Mouse (Mus musculus): ENCODE measurements at regions not wholly inside any gene's neighbourhood (a gene's known extent, or its start where the extent isn't known, plus 50 kb on each side); places are given as distances from the start of the nearest gene placed in this dataset.
"Not testable (repeated sequence)": the region's sequence is repeated elsewhere in the genome, so short reads cannot be mapped to it uniquely, and the experiment has no call there.

DNA sequence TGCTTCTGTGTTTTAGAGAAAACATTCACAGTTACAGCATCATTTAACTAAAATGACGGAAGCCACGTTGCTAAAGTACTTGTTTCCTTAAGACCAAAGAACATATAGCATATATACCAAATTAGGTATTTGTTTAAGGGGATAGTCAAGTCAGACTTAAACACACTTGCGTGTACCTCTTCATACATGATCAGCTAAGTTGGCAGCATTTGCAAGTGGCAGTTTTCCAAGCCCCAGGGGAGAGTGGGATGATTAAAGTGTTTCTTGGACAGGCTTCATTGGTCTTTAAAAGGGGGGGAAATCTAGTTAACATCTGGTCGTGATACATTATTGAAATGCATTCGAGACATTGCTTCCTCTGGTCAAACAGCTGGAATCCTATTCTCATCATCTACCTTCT lies 120.7 kb upstream of the Diaph3 start:
- Histone ChIP-seq H3K36me3 (replicated peaks) (no peaks in the 10 kb centered on the region), H3K27me3 (ENCODE audit: insufficient read depth, low read length) (peaks cover 5% of the 10 kb centered on the region; the same call in 1 of the 2 replicates), H3K9me3 (replicated peaks) (no peaks in the 10 kb centered on the region; the same call in 1 of the 2 replicates), H3K4me1 (ENCODE audit: insufficient read depth, low read depth, low read length) (peaks cover 5% of the 10 kb centered on the region; the same call in 1 of the 2 replicates), H3K4me3 (ENCODE audit: low read depth, low read length) (no peak overlapping the region)
- TF ChIP-seq GATA1 (IDR thresholded peaks at IDR 0.05; ENCODE audit: borderline replicate concordance, low read length): no peak
- TF ChIP-seq CTCF (IDR thresholded peaks at IDR 0.05; ENCODE audit: low read depth, low read length): no peak
- TF ChIP-seq TAL1 (conservative IDR thresholded peaks at IDR 0.05; ENCODE audit: low read depth, low read length): no peak
- TF ChIP-seq POLR2AphosphoS5 (IDR thresholded peaks at IDR 0.05; ENCODE audit: insufficient replicate concordance, low read depth, low read length): no peak
- TF ChIP-seq GATA2 (IDR thresholded peaks at IDR 0.05; ENCODE audit: borderline replicate concordance, low read depth, low read length): no peak
- no peak for ATAC-seq (ENCODE audit: extremely low read depth, insufficient number of reproducible peaks, low FRiP score, poor library complexity, severe bottlenecking)
- DNase-seq (ENCODE audit: low spot score): no peak

DNA sequence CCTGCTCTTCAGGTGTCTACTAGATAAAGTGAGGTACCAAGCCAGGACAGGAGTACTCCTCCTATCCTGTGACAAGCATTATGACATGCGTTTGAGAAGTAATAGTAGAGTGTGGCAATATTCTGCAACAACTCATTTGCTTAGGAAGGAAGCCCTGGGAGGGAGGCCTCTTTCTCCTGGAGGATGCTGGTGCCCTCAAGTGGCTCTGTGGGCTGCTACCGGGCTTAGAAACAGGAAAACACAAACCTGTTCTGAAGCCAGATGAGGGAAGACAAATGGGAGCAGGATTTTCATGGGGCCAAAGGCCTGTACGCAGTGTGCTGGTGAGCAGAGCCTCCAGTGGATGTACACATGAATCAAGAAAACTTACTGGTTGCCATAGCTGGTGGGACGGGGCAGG lies 123.8 kb upstream of the Diaph3 start:
- Histone ChIP-seq H3K4me3 (ENCODE audit: low read depth, low read length) (no peak overlapping the region; the same call in 1 of the 2 replicates), H3K36me3 (replicated peaks) (no peaks in the 10 kb centered on the region), H3K4me1 (ENCODE audit: insufficient read depth, low read depth, low read length) (peaks cover 5% of the 10 kb centered on the region; the same call in 1 of the 2 replicates), H3K27me3 (ENCODE audit: insufficient read depth, low read length) (no peaks in the 10 kb centered on the region), H3K9me3 (replicated peaks) (no peaks in the 10 kb centered on the region; the same call in 1 of the 2 replicates)
- DNase-seq (ENCODE audit: low spot score) (no peak), ATAC-seq (ENCODE audit: extremely low read depth, insufficient number of reproducible peaks, low FRiP score, poor library complexity, severe bottlenecking) (no peak)
- no peak for TF ChIP-seq TAL1 (conservative IDR thresholded peaks at IDR 0.05; ENCODE audit: low read depth, low read length)
- TF ChIP-seq CTCF (IDR thresholded peaks at IDR 0.05; ENCODE audit: low read depth, low read length): no peak
- TF ChIP-seq POLR2AphosphoS5 (IDR thresholded peaks at IDR 0.05; ENCODE audit: insufficient replicate concordance, low read depth, low read length): no peak
- TF ChIP-seq GATA2 (IDR thresholded peaks at IDR 0.05; ENCODE audit: borderline replicate concordance, low read depth, low read length): no peak
- no peak for TF ChIP-seq GATA1 (IDR thresholded peaks at IDR 0.05; ENCODE audit: borderline replicate concordance, low read length)

DNA sequence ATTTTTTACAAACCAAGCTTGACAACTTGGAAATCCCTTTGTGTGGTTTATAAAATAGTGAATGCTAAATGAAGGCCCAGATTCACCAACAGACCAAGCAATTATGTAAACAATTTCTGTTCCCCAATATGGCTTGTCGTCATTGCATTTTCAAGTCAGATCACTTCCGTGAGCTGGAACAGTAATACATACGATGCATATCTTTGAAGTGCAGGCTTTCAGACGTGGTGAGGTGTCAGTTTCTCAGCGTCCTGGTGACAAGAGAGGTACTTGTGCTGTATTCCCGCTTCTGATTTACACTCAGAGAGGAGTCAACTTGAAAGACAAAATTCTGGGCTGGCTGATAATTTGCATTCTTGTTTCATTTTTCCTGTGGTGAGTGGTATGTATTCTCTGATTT lies 125.3 kb upstream of the Diaph3 start:
- TF ChIP-seq CTCF (IDR thresholded peaks at IDR 0.05; ENCODE audit: low read depth, low read length) (no peak), TAL1 (conservative IDR thresholded peaks at IDR 0.05; ENCODE audit: low read depth, low read length) (no peak), POLR2AphosphoS5 (IDR thresholded peaks at IDR 0.05; ENCODE audit: insufficient replicate concordance, low read depth, low read length) (no peak), GATA2 (IDR thresholded peaks at IDR 0.05; ENCODE audit: borderline replicate concordance, low read depth, low read length) (no peak), GATA1 (IDR thresholded peaks at IDR 0.05; ENCODE audit: borderline replicate concordance, low read length) (no peak)
- ATAC-seq (ENCODE audit: extremely low read depth, insufficient number of reproducible peaks, low FRiP score, poor library complexity, severe bottlenecking) (no peak), DNase-seq (ENCODE audit: low spot score) (no peak)
- H3K27me3 ChIP-seq (ENCODE audit: insufficient read depth, low read length): no peaks in the 10 kb centered on the region
- no peaks in the 10 kb centered on the region for H3K36me3 ChIP-seq (replicated peaks)
- no peak overlapping the region for H3K4me3 ChIP-seq (ENCODE audit: low read depth, low read length)
- H3K4me1 ChIP-seq (ENCODE audit: insufficient read depth, low read depth, low read length): peaks cover 5% of the 10 kb centered on the region; the same call in 1 of the 2 replicates
- H3K9me3 ChIP-seq (replicated peaks): no peaks in the 10 kb centered on the region; the same call in 1 of the 2 replicates

DNA sequence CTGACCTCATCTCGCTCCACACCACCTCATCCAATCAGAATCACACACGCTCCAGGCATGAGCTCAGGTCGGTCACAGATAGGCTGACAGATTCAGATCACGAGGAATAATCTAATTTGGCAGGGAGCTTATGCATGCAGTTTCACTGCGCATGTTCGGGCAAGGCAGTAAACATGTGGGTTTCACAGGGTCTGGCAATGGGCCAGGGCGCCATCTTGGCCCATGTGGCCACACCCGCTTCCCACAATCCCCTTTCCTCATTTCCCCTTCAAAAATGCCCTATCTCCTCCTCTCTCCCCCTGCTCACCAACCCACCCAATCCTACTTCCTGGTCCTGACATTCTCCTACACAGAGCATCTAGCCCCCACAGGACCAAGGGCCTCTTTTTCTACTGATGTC lies 127.2 kb upstream of the Tdrd3 start:
- not testable (repeated sequence) for DNase-seq (ENCODE audit: low spot score); H3K4me3 ChIP-seq (ENCODE audit: low read depth, low read length)

GRCm38 (mm10) chr14:87289708-87290243 lies 126.7 kb upstream of the Tdrd3 start:
- no peaks in the 10 kb centered on the region for H3K36me3 ChIP-seq (replicated peaks)

More for the DNA sequence above, 127.2 kb upstream of the Tdrd3 start:
- H3K36me3 ChIP-seq (replicated peaks); H3K4me1 ChIP-seq (ENCODE audit: insufficient read depth, low read depth, low read length); H3K27me3 ChIP-seq (ENCODE audit: insufficient read depth, low read length); ATAC-seq (ENCODE audit: extremely low read depth, insufficient number of reproducible peaks, low FRiP score, poor library complexity, severe bottlenecking); H3K9me3 ChIP-seq (replicated peaks): not testable (repeated sequence)

DNA sequence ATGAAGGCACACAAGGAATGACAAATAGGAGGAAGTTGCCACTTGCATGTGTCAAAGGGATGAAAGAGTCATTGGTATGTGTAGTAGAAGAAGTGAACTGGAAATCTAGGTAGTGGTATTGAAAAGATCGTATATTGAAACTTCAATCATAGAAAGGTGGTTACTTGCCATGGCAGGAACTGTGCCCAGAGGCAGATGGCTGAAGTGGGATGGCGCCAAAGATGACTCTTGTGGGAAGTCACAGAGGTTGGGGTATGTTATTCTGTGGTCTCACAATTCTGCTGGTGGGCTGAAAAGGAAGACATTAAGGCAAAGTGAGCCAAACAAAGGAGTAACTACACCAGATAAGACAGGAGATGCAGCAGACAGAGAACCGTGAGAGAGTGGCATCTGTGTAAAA lies 121.2 kb upstream of the Tdrd3 start:
- H3K27me3 ChIP-seq (ENCODE audit: insufficient read depth, low read length): peaks cover 5% of the 10 kb centered on the region; the same call in 1 of the 2 replicates
- H3K36me3 ChIP-seq (replicated peaks): no peaks in the 10 kb centered on the region
- DNase-seq (ENCODE audit: low spot score) (no peak), ATAC-seq (ENCODE audit: extremely low read depth, insufficient number of reproducible peaks, low FRiP score, poor library complexity, severe bottlenecking) (no peak)
- H3K4me1 ChIP-seq (ENCODE audit: insufficient read depth, low read depth, low read length): no peaks in the 10 kb centered on the region; the same call in 1 of the 2 replicates
- H3K4me3 ChIP-seq (ENCODE audit: low read depth, low read length): no peak overlapping the region
- TF ChIP-seq POLR2AphosphoS5 (IDR thresholded peaks at IDR 0.05; ENCODE audit: insufficient replicate concordance, low read depth, low read length) (no peak), TAL1 (conservative IDR thresholded peaks at IDR 0.05; ENCODE audit: low read depth, low read length) (no peak), GATA1 (IDR thresholded peaks at IDR 0.05; ENCODE audit: borderline replicate concordance, low read length) (no peak)
- H3K9me3 ChIP-seq (replicated peaks): no peaks in the 10 kb centered on the region

More at GRCm38 (mm10) chr14:87289708-87290243, 126.7 kb upstream of the Tdrd3 start:
- no peak overlapping the region for H3K4me3 ChIP-seq (ENCODE audit: low read depth, low read length)
- TF ChIP-seq GATA1 (IDR thresholded peaks at IDR 0.05; ENCODE audit: borderline replicate concordance, low read length) (no peak), TAL1 (conservative IDR thresholded peaks at IDR 0.05; ENCODE audit: low read depth, low read length) (no peak), CTCF (IDR thresholded peaks at IDR 0.05; ENCODE audit: low read depth, low read length) (no peak), POLR2AphosphoS5 (IDR thresholded peaks at IDR 0.05; ENCODE audit: insufficient replicate concordance, low read depth, low read length) (no peak), GATA2 (IDR thresholded peaks at IDR 0.05; ENCODE audit: borderline replicate concordance, low read depth, low read length) (no peak)
- ATAC-seq (ENCODE audit: extremely low read depth, insufficient number of reproducible peaks, low FRiP score, poor library complexity, severe bottlenecking): no peak
- DNase-seq (ENCODE audit: low spot score): no peak
- no peaks in the 10 kb centered on the region for H3K9me3 ChIP-seq (replicated peaks)
- no peaks in the 10 kb centered on the region for H3K27me3 ChIP-seq (ENCODE audit: insufficient read depth, low read length)
- no peaks in the 10 kb centered on the region for H3K4me1 ChIP-seq (ENCODE audit: insufficient read depth, low read depth, low read length)
